Mouse (Mus musculus): ENCODE measurements around the gene Abr. TPM values are rescaled to one million over a fixed set of nuclear protein-coding genes. Genes with fewer than 3 reads are reported as not detected.

Abr gene
- polyA plus RNA-seq, 1 experiment from 2014 or later, result 29.9 TPM

DNA sequence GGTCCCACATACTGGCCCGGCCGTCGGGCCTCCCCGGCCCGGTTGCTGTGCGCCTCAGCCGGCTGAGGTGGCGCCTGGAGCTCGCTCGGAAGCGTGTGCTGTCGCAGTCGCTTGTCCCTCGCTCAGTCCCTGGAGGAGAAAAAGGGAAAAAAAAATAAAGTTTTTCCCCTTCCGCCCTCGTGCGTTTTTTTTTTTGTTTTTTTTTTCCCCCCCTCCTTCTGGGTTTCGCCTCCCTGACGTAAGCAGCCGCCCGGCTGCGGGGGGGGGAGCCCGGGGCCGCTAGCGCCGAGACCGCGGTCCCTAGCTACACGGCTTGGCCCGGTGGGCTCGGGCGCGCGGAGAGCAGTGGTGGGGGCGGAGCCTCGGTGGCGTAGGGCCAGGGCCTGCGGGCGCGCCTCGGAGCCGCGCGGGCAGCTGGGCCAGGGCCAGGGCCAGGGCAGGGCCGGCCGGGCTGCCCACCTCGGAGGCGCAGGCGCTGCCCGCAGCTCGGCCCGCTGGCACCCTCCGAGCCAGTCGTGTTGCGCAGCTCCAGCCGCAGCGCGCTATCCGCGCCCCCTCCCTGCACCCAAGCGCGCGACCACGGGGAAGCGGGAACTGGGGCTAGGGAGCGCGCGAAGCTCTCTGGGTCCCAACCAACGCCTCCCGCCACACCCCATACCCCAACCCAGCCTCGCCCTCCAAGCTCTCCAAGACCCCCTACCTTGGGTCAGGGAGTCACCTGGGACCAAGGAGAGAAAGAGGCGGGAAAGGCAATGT is 1.3 kb upstream of the Abr start:
- 1% methylated on average over 70 of the region's 72 CpGs for whole genome bisulfite sequencing
- peak overlapping the region; percentile 78 for H3K9ac ChIP-seq
- peak overlapping the region; percentile 96 for H3K4me2 ChIP-seq
- H3K4me1 ChIP-seq (replicated peaks), result peaks cover 23% of the 10 kb centered on the region
- H3K27ac ChIP-seq (ENCODE audit: poor library complexity, severe bottlenecking), result no peak overlapping the region
- peak overlapping the region; percentile 76 for H3K4me3 ChIP-seq
- no peaks in the 10 kb centered on the region for H3K9me3 ChIP-seq (replicated peaks)
- H3K36me3 ChIP-seq, result no peaks in the 10 kb centered on the region
- peak; percentile 80 for ATAC-seq (ENCODE audit: insufficient number of reproducible peaks, low FRiP score)
- peaks cover 24% of the 10 kb centered on the region for H3K27me3 ChIP-seq (replicated peaks)

DNA sequence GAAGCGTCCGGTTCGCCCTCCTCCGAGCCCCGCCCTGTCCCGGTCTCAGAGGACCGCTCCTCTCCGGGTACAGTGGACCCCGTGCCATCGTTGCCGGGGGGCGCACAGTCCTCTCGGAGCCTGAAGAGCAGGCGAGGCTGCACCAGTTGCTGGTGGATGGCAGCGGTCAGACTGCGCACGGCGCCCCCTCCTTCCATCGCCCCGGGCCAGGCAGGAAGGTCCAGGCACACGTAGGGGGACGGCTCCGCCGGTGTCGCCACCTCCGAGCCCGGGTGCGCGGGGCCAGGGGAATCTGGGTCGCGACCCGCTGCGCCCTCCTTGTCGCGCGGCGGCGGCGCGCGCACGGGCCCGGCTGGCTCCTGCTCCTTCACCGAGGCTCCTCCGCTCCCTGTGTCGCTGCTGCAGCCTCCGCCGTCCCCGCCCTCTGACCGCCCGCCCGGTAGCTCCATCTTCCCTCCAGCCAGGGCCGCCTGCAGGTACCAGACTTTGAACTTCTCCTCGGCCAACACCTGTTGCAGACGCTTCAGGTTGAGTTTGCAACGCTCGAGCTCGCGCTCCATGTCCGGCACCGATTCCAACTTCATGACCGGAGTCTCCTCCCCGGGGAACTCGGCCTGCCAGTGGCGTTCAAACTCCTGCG is 572 bp upstream of the Abr start:
- Histone ChIP-seq H3K27me3 (replicated peaks) (peaks cover 24% of the 10 kb centered on the region), H3K4me3 (peak overlapping the region; percentile 76), H3K9me3 (replicated peaks) (no peaks in the 10 kb centered on the region), H3K4me1 (replicated peaks) (peaks cover 16% of the 10 kb centered on the region), H3K36me3 (no peaks in the 10 kb centered on the region), H3K9ac (peak overlapping the region; percentile 78), H3K27ac (ENCODE audit: poor library complexity, severe bottlenecking) (no peak overlapping the region), H3K4me2 (peak overlapping the region; percentile 96)
- ATAC-seq (ENCODE audit: insufficient number of reproducible peaks, low FRiP score), result peak; percentile 40
- under 1% methylated on average over 66 of the region's 66 CpGs for WGBS

DNA sequence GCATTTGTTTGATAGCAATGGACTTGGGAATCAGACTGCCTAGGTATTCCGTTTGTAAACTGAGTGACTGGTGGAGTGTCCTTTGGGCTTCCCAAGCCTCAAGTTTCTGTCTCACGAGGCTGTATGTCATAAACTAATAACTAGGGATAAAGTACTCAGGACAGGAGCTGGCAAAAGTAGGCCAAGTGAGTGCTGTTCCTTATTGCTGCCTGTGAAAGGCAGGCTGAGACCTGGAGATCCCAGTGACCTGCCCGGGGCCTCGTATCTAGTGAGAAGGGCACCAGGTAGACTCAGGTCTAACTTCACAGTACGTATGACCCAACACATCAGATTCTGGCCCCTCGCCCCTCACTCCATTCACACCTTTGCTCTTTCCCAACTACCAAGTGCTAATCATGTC is 4.0 kb downstream of the Abr start:
- Histone ChIP-seq H3K9ac (no peak overlapping the region), H3K27me3 (replicated peaks) (peaks cover 27% of the 10 kb centered on the region), H3K9me3 (replicated peaks) (no peaks in the 10 kb centered on the region), H3K36me3 (no peaks in the 10 kb centered on the region), H3K4me3 (no peak overlapping the region), H3K4me2 (no peak overlapping the region), H3K4me1 (replicated peaks) (peaks cover 12% of the 10 kb centered on the region), H3K27ac (ENCODE audit: poor library complexity, severe bottlenecking) (no peak overlapping the region)
- ATAC-seq (ENCODE audit: insufficient number of reproducible peaks, low FRiP score), result no peak
- WGBS, result 74% methylated on average over 6 of the region's 6 CpGs

DNA sequence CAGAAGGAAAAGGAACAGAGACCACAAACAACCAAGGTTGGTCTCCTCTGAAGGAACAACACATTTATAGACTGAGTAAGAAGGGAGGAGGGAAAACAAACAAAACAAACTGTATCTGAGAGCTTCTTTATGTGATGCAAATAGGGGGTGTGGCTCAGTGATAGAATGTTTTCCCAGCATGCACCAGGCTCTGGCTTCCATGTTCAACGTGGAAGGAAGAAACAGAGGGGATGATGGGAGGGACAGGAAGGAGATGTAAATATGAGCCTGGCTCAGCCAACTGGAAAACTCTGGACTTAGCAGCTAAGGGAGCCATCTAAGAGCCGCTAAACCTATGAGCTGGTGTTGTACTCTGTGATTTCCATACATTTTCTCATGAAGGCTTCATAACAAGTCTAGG is 7.9 kb downstream of the Abr start:
- no peak overlapping the region for H3K9ac ChIP-seq
- no peak overlapping the region for H3K27ac ChIP-seq (ENCODE audit: poor library complexity, severe bottlenecking)
- H3K27me3 ChIP-seq (replicated peaks), result 0 out of 2 replicates have a peak, but pooled peaks cover 4% of the 10 kb centered on the region
- H3K4me2 ChIP-seq, result no peak overlapping the region
- H3K4me3 ChIP-seq, result no peak overlapping the region
- 60% methylated on average over 2 of the region's 2 CpGs for WGBS
- H3K36me3 ChIP-seq, result no peaks in the 10 kb centered on the region
- no peaks in the 10 kb centered on the region for H3K9me3 ChIP-seq (replicated peaks)
- peaks cover 8% of the 10 kb centered on the region for H3K4me1 ChIP-seq (replicated peaks)
- no peak for ATAC-seq (ENCODE audit: insufficient number of reproducible peaks, low FRiP score)

DNA sequence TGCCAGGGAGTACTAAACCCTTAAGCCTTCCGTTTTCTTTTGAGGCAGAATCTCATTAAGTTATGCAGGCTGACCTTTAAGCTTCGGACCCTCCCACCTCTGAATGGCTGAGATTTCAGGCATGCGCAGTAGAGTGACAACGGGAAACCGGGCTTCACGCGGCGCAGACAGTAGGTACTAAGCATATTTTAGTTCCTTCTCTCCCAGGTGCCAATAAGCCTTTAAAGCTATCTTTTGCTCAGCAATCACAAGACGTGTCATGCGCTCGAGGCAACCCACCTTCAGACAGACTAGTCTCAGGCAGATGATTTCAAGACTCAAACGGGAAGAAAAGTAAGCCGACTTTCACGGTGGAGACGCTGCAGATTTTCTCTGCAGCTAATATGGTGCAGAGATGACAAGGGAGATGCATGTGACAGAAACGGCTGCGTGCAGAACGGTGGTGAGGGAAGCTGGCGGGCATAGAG is 9.4 kb downstream of the Abr start:
- H3K9me3 ChIP-seq (replicated peaks), result no peaks in the 10 kb centered on the region
- peak overlapping the region; percentile 47 for H3K4me3 ChIP-seq
- no peak overlapping the region for H3K27ac ChIP-seq (ENCODE audit: poor library complexity, severe bottlenecking)
- ATAC-seq (ENCODE audit: insufficient number of reproducible peaks, low FRiP score), result 0 out of 2 replicates have a peak, but pooled peaks have one; percentile 42
- 0 out of 2 replicates have a peak, but pooled peaks cover 3% of the 10 kb centered on the region for H3K27me3 ChIP-seq (replicated peaks)
- H3K4me1 ChIP-seq (replicated peaks), result peaks cover 8% of the 10 kb centered on the region
- H3K4me2 ChIP-seq, result peak overlapping the region; percentile 76
- peak overlapping the region; percentile 65 for H3K9ac ChIP-seq
- under 1% methylated on average over 19 of the region's 19 CpGs for WGBS
- no peaks in the 10 kb centered on the region for H3K36me3 ChIP-seq

DNA sequence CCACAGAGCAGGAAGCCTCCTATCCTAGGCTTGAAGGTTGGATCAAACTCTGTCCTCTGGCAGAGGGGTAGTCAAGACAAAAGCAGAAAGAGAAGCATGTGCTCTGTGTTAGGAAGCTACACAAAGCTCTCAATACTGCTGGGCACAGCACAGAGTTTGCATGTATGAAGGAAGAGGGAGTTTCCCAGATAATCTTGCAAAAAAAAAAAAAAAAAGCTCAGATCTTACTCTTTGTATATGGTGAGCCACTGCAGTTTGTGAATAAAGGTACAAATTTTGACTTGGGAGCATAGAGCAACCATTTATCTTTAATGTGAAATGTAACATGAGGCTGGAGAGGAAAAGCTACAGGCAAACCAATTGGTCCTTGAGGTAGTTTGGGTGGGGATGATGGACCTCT is 11.2 kb downstream of the Abr start:
- no peak overlapping the region for H3K27ac ChIP-seq (ENCODE audit: poor library complexity, severe bottlenecking)
- peaks cover 8% of the 10 kb centered on the region for H3K4me1 ChIP-seq (replicated peaks)
- H3K36me3 ChIP-seq, result no peaks in the 10 kb centered on the region
- no peak overlapping the region for H3K4me3 ChIP-seq
- no peaks in the 10 kb centered on the region for H3K9me3 ChIP-seq (replicated peaks)
- no peak overlapping the region for H3K9ac ChIP-seq
- 0 out of 2 replicates have a peak, but pooled peaks cover 3% of the 10 kb centered on the region for H3K27me3 ChIP-seq (replicated peaks)
- H3K4me2 ChIP-seq, result no peak overlapping the region
- no peak for ATAC-seq (ENCODE audit: insufficient number of reproducible peaks, low FRiP score)

DNA sequence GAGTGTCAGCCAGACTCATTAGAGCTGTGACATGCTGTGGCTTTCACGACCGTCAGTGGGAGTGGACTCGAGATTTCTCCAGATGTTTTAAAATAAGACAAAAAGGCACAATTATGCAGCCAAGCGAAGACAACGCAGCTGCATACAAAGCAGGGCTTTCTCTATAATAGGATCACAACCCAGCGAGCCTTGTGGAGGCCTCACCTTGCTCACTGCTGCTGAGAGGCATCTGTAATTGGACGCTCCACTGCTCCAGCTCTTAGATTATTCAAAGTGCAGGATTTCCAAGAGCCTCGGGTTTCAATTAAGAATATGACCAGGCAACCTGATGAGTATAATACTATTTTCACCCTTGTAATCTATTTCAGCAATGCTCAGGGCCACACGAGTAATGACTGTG is 15.6 kb downstream of the Abr start:
- Histone ChIP-seq H3K9me3 (replicated peaks) (no peaks in the 10 kb centered on the region), H3K27me3 (replicated peaks) (no peaks in the 10 kb centered on the region), H3K27ac (ENCODE audit: poor library complexity, severe bottlenecking) (no peak overlapping the region), H3K4me3 (no peak overlapping the region), H3K9ac (no peak overlapping the region), H3K4me2 (no peak overlapping the region), H3K36me3 (no peaks in the 10 kb centered on the region), H3K4me1 (replicated peaks) (no peaks in the 10 kb centered on the region)
- no peak for ATAC-seq (ENCODE audit: insufficient number of reproducible peaks, low FRiP score)
- WGBS, result 83% methylated on average over 9 of the region's 9 CpGs

DNA sequence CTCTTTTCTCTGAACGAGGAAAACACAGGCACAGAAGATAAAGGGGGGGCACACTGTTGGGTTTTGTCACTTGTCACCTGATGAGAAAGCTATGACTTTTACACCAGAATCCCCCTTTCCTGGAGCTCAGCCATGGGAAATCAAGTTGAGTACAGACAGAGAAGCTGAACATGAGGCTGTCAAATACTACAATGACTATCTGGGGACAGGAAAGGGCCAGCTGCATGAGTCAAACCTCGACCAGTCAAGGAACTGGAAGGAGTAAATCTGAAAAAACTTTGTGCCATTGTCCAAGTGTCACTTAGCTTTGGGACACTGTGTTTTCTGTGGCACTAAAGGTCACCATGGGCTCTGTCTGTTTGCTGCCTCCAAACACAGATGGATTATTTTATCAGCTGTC is 22.9 kb downstream of the Abr start:
- H3K36me3 ChIP-seq, result no peaks in the 10 kb centered on the region
- H3K27me3 ChIP-seq (replicated peaks), result no peaks in the 10 kb centered on the region
- H3K4me3 ChIP-seq, result no peak overlapping the region
- peaks cover 14% of the 10 kb centered on the region for H3K4me1 ChIP-seq (replicated peaks)
- no peaks in the 10 kb centered on the region for H3K9me3 ChIP-seq (replicated peaks)
- WGBS, result 14% methylated on average over 2 of the region's 2 CpGs
- no peak overlapping the region for H3K9ac ChIP-seq
- no peak overlapping the region for H3K4me2 ChIP-seq
- peak; percentile 57; the same call in 1 of the 2 replicates for ATAC-seq (ENCODE audit: insufficient number of reproducible peaks, low FRiP score)
- 0 out of 2 replicates have a peak overlapping the region, but pooled peaks have one; percentile 30 for H3K27ac ChIP-seq (ENCODE audit: poor library complexity, severe bottlenecking)

DNA sequence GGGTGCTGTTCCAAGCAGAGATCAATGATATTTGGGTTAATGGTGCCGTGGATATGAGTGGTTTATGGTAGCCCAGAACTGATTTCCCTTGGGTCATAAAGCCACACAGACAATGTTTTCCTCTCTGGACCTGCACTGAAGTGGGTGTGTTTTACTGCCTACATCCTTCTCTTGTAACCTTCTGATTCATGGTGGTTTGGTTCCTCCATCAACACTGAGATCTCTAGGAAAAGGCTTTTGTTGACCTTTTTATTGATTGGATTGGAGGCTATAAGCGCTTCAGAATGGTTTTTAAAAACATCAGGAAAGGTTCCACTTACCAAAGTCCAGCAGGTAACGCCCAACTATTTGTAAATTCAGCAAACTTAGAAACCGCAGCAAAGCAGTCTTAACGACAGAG is 23.4 kb downstream of the Abr start:
- Histone ChIP-seq H3K9me3 (replicated peaks) (no peaks in the 10 kb centered on the region), H3K4me1 (replicated peaks) (peaks cover 19% of the 10 kb centered on the region), H3K4me3 (no peak overlapping the region), H3K9ac (no peak overlapping the region), H3K27ac (ENCODE audit: poor library complexity, severe bottlenecking) (0 out of 2 replicates have a peak overlapping the region, but pooled peaks have one; percentile 11), H3K27me3 (replicated peaks) (no peaks in the 10 kb centered on the region), H3K36me3 (no peaks in the 10 kb centered on the region), H3K4me2 (no peak overlapping the region)
- ATAC-seq (ENCODE audit: insufficient number of reproducible peaks, low FRiP score), result no peak
- 60% methylated on average over 5 of the region's 5 CpGs for WGBS

DNA sequence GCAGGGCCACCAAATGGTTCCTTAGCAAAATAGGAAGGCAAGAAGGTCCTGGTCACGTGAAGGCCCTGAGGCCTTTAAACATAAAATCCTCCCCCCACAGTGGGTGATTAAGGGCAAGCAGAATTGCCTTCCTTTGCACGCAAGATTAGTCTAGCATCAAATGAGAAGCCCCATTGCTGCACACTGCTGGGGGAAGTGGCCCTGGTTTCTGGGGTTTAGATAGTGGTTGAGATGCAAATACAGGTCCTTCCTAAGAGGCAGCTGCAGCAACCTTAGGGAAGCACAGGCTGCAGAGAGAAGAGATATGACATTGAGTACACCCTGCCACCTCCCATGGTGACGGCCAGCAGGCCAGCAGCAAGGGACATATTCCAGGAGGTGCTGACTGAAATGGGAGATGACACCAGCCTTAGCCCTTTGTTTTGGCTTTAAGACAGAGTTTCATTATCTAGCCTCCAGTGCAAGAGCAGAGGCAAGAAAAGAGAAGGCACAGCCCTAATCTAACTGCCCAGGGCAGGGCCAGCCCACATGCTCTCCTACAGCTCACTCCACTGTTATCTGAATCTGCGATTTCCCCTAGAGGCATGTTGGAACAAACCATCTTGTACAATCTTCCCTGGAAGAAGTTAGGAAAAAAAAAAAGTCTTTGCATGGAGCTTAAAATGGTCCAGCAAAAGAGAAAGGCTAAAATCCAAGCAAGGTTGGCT is 28.3 kb downstream of the Abr start:
- no peaks in the 10 kb centered on the region for H3K36me3 ChIP-seq
- H3K4me3 ChIP-seq, result no peak overlapping the region
- H3K9ac ChIP-seq, result 0 out of 2 replicates have a peak overlapping the region, but pooled peaks have one; percentile 20
- 0 out of 2 replicates have a peak overlapping the region, but pooled peaks have one; percentile 31 for H3K27ac ChIP-seq (ENCODE audit: poor library complexity, severe bottlenecking)
- H3K27me3 ChIP-seq (replicated peaks), result no peaks in the 10 kb centered on the region
- no peaks in the 10 kb centered on the region for H3K9me3 ChIP-seq (replicated peaks)
- H3K4me1 ChIP-seq (replicated peaks), result peaks cover 24% of the 10 kb centered on the region
- 26% methylated on average over 4 of the region's 4 CpGs for WGBS
- 0 out of 2 replicates have a peak overlapping the region, but pooled peaks have one; percentile 4 for H3K4me2 ChIP-seq
- peak; percentile 68 for ATAC-seq (ENCODE audit: insufficient number of reproducible peaks, low FRiP score)

DNA sequence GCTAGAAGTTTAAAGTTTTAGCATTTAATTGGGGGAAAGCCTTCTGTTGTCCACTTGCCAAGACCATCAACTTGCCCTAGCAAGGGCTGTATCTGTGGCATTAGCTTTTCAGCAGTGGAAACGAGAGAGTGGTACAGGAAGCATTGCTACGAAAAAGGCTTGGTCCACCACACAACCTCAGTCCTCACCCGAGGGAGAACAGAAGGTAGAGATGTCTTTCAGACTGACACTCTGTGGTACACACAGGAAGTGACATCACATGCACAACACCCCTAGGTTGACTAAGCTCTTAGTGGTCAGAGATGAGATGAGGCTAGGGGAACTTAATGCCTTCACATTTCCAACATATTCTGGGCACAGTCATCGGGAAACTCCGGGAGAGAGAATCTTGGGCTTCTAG is 32.4 kb downstream of the Abr start:
- H3K4me3 ChIP-seq, result no peak overlapping the region
- H3K27ac ChIP-seq (ENCODE audit: poor library complexity, severe bottlenecking), result no peak overlapping the region
- ATAC-seq (ENCODE audit: insufficient number of reproducible peaks, low FRiP score), result no peak
- no peak overlapping the region for H3K9ac ChIP-seq
- WGBS, result 69% methylated on average over 5 of the region's 5 CpGs
- H3K9me3 ChIP-seq (replicated peaks), result 0 out of 2 replicates have a peak, but pooled peaks cover under 1% of the 10 kb centered on the region
- no peaks in the 10 kb centered on the region for H3K36me3 ChIP-seq
- H3K27me3 ChIP-seq (replicated peaks), result no peaks in the 10 kb centered on the region
- H3K4me1 ChIP-seq (replicated peaks), result peaks cover 35% of the 10 kb centered on the region
- no peak overlapping the region for H3K4me2 ChIP-seq

Data from heart, embryonic 12.5 days (tissue).